Mouse (Mus musculus): ENCODE results near the gene Arhgap18.
A peak's percentile ranks its signal among the peaks of the same experiment; 100 is the strongest.

- no peak for TF ChIP-seq CTCF (IDR thresholded peaks at IDR 0.05; ENCODE audit: control insufficient read depth, insufficient read depth, insufficient read length)
- TF ChIP-seq MAX (IDR thresholded peaks at IDR 0.05) = peak; percentile 53
- no peak for TF ChIP-seq MYOG (IDR thresholded peaks at IDR 0.05; ENCODE audit: control insufficient read depth, extremely low read depth, insufficient read length)
- no peak for TF ChIP-seq USF1 (IDR thresholded peaks at IDR 0.05; ENCODE audit: low read depth)
- no peak for TF ChIP-seq CEBPB (IDR thresholded peaks at IDR 0.05; ENCODE audit: low read depth)
- no peak for TF ChIP-seq MYOD1 (IDR thresholded peaks at IDR 0.05; ENCODE audit: control insufficient read depth, insufficient read length, low read depth)
- peak; percentile 13 for TF ChIP-seq FOSL1 (IDR thresholded peaks at IDR 0.05; ENCODE audit: insufficient read depth, low read length, poor library complexity, severe bottlenecking)
Measured at GRCm38 (mm10) chr10:26771938-26772623, 18.9 kb downstream of the Arhgap18 start.
